Mouse (Mus musculus): ENCODE measurements around the gene Ccdc107. TPM values are rescaled to one million over a fixed set of nuclear protein-coding genes. Genes with fewer than 3 reads are reported as not detected.

Gene Ccdc107
- total and polyA plus RNA-seq, 3 experiments, result 29.8 to 67.9 (median 33.8) TPM

DNA sequence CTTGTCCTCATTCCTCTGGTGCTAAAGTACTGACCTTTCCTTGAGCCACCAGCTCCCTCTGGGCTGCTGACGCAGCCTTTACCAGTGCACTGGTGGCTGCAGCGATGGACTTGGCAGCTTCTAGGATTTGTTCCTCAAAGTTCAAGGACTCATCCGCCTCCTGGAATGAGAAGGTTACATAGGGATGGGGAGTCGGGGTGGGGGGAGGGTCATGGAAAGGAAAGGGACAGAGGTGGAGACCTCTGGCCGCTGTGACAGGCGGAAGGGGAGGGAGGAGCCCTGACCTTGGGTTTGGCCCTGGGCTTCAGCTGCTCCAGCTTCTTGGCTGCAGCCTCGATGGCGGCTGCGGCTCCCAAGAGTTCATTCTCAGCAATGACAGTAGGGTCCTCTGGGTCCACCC, 40.6 kb downstream of the Ccdc107 start:
- H3K4me3 ChIP-seq, result no peak overlapping the region
- H3K79me2 ChIP-seq (replicated peaks; ENCODE audit: control insufficient read depth, insufficient read depth, low read length), result no peaks in the 10 kb centered on the region
- 61% methylated on average over 9 of the region's 9 CpGs for WGBS
- H3K27ac ChIP-seq, result no peak overlapping the region
- H3K27me3 ChIP-seq (ENCODE audit: control insufficient read depth, insufficient read depth, low read length), result no peaks in the 10 kb centered on the region
- no peak for DNase-seq
- no peak for TF ChIP-seq CTCF (IDR thresholded peaks at IDR 0.05)
- no peak for TF ChIP-seq POLR2A (IDR thresholded peaks at IDR 0.05; ENCODE audit: insufficient read depth, low read depth, low read length)
- TF ChIP-seq EP300 (IDR thresholded peaks at IDR 0.05; ENCODE audit: insufficient read depth, low read depth, low read length), result no peak
- H3K36me3 ChIP-seq (ENCODE audit: control insufficient read depth, insufficient read depth, low read length), result no peaks in the 10 kb centered on the region
- H3K4me1 ChIP-seq (ENCODE audit: control insufficient read depth, insufficient read depth, low read length), result peaks cover 3% of the 10 kb centered on the region; the same call in 1 of the 2 replicates
- intact Hi-C loops (cut with DNase I), result loop anchor here (5.0 kb wide), 1 partner anchor 39 kb away; no protein-coding TSS in a partner anchor
- H3K9ac ChIP-seq (ENCODE audit: low read depth, low read length), result no peak overlapping the region

DNA sequence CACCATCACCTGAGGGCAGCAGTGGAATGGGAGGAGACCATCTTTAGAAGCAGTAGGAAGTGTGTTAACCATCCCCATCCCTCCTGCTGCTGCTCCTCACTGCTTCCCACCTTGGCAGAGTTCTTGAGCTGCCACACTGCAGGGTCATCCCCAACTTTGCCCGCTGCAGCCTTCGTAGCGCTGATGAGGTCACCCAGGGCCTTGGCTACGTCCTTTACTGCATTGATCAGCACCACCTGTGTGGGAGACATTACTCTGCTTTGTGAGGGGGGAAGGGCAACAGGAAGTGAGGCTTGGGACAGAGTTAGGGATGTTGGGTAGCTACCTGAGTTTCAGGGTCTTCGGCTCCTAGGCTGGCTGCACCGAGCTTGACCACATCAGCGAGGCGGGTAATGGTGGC, 42.9 kb downstream of the Ccdc107 start:
- 92% methylated on average over 8 of the region's 8 CpGs for WGBS
- no peaks in the 10 kb centered on the region for H3K36me3 ChIP-seq (ENCODE audit: control insufficient read depth, insufficient read depth, low read length)
- no peak for DNase-seq

DNA sequence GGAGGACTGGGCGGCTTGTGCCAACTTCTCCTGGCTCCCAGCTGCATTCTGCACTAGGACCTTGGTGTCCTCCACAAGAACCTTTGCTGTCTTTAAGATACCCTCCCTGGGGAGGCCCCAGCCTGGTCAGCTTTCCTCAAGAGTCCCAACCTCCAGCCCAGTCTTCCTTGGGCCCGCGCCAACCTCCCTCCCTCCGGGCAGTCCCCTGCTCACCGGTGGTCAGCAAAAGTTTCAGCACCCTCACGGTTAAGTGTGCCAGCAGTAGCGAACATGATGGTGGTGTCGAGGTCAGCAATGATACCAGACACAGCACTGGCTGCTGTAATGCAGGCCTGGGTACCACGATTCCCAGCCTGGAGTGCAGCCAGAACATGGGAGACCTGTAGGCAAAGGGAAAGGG, 43.3 kb downstream of the Ccdc107 start:
- Histone ChIP-seq H3K27me3 (ENCODE audit: control insufficient read depth, insufficient read depth, low read length) (no peaks in the 10 kb centered on the region), H3K4me1 (ENCODE audit: control insufficient read depth, insufficient read depth, low read length) (no peaks in the 10 kb centered on the region), H3K36me3 (ENCODE audit: control insufficient read depth, insufficient read depth, low read length) (no peaks in the 10 kb centered on the region), H3K27ac (no peak overlapping the region), H3K4me3 (no peak overlapping the region), H3K9ac (ENCODE audit: low read depth, low read length) (no peak overlapping the region), H3K79me2 (replicated peaks; ENCODE audit: control insufficient read depth, insufficient read depth, low read length) (no peaks in the 10 kb centered on the region)
- WGBS, result 80% methylated on average over 9 of the region's 9 CpGs
- no peak for TF ChIP-seq POLR2A (IDR thresholded peaks at IDR 0.05; ENCODE audit: insufficient read depth, low read depth, low read length)
- no peak for TF ChIP-seq EP300 (IDR thresholded peaks at IDR 0.05; ENCODE audit: insufficient read depth, low read depth, low read length)
- no peak for TF ChIP-seq CTCF (IDR thresholded peaks at IDR 0.05)
- DNase-seq, result no peak
- intact Hi-C loops (cut with DNase I), result no loop called here

More for the DNA sequence above, 42.9 kb downstream of the Ccdc107 start:
- Histone ChIP-seq H3K9ac (ENCODE audit: low read depth, low read length) (no peak overlapping the region), H3K79me2 (replicated peaks; ENCODE audit: control insufficient read depth, insufficient read depth, low read length) (no peaks in the 10 kb centered on the region), H3K4me3 (no peak overlapping the region), H3K27me3 (ENCODE audit: control insufficient read depth, insufficient read depth, low read length) (no peaks in the 10 kb centered on the region), H3K27ac (no peak overlapping the region), H3K4me1 (ENCODE audit: control insufficient read depth, insufficient read depth, low read length) (no peaks in the 10 kb centered on the region)
- intact Hi-C loops (cut with DNase I), result no loop called here
- no peak for TF ChIP-seq CTCF (IDR thresholded peaks at IDR 0.05)
- no peak for TF ChIP-seq POLR2A (IDR thresholded peaks at IDR 0.05; ENCODE audit: insufficient read depth, low read depth, low read length)
- no peak for TF ChIP-seq EP300 (IDR thresholded peaks at IDR 0.05; ENCODE audit: insufficient read depth, low read depth, low read length)

DNA sequence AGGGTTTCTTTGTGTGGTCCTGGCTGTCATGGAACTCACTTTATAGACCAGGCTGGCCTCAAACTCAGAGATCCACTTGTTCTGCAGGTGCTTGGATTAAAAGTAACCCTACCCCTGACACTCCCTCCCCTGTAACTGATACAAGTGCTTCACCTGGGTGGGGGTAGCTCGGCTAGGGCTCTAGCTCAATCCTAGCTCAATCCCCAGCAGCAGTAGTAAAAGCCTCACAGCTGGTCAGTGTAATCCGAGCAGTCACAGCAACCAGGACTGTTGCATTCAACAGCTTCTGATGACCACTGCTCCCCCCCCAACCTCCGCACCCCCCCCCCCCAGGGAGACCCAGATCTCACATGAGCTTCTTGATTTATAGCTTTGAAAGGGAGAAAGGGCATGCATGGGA, 49.3 kb downstream of the Ccdc107 start:
- intact Hi-C loops (cut with DNase I), result no loop called here
- TF ChIP-seq CTCF (IDR thresholded peaks at IDR 0.05) (no peak), POLR2A (IDR thresholded peaks at IDR 0.05; ENCODE audit: insufficient read depth, low read depth, low read length) (no peak), EP300 (IDR thresholded peaks at IDR 0.05; ENCODE audit: insufficient read depth, low read depth, low read length) (no peak)
- Histone ChIP-seq H3K9ac (ENCODE audit: low read depth, low read length) (no peak overlapping the region), H3K27ac (no peak overlapping the region), H3K4me3 (no peak overlapping the region), H3K27me3 (ENCODE audit: control insufficient read depth, insufficient read depth, low read length) (no peaks in the 10 kb centered on the region), H3K79me2 (replicated peaks; ENCODE audit: control insufficient read depth, insufficient read depth, low read length) (no peaks in the 10 kb centered on the region), H3K36me3 (ENCODE audit: control insufficient read depth, insufficient read depth, low read length) (no peaks in the 10 kb centered on the region), H3K4me1 (ENCODE audit: control insufficient read depth, insufficient read depth, low read length) (no peaks in the 10 kb centered on the region)
- DNase-seq, result no peak
- WGBS, result 84% methylated on average over 3 of the region's 3 CpGs

Other genes starting within 250 kb of the Ccdc107 start
- under 1 TPM in 1 of 2 experiments, not detected in 1; 0.08 TPM for gene Atp8b5, start 225.7 kb upstream of the Ccdc107 start, total RNA-seq (2021)
- 0.14 and 0.15 TPM in 2 replicates for gene Atp8b5, start 225.7 kb upstream of the Ccdc107 start, polyA plus RNA-seq (2012; rRNA removed)
- gene Rusc2, start 110.9 kb upstream of the Ccdc107 start, total RNA-seq (2021), result 10 to 100 TPM; 43.5 to 45.3 TPM
- 27.2 and 27.5 TPM in 2 replicates for gene Rusc2, start 110.9 kb upstream of the Ccdc107 start, polyA plus RNA-seq (2012; rRNA removed)
- gene Fam166b, start 63.8 kb upstream of the Ccdc107 start, total RNA-seq (2021), result not detected
- 1.4 TPM in 1 of 2 replicates, not detected in the other for gene Fam166b, start 63.8 kb upstream of the Ccdc107 start, polyA plus RNA-seq (2012; rRNA removed)
- gene Tesk1, start 51.0 kb upstream of the Ccdc107 start, total RNA-seq (2021), result 10 to 100 TPM; 36.6 to 37.5 TPM
- 51.5 and 52.6 TPM in 2 replicates for gene Tesk1, start 51.0 kb upstream of the Ccdc107 start, polyA plus RNA-seq (2012; rRNA removed)
- gene Cd72, start 38.3 kb upstream of the Ccdc107 start, total RNA-seq (2021), result 1 to 10 TPM in 1 of 2 experiments, under 1 TPM in 1; 0.97 to 1.0 TPM
- gene Cd72, start 38.3 kb upstream of the Ccdc107 start, polyA plus RNA-seq (2012; rRNA removed), result 1.8 and 4.8 TPM in 2 replicates
- gene Sit1, start 9.2 kb upstream of the Ccdc107 start, total RNA-seq (2021), result under 1 TPM in 1 of 2 experiments, not detected in 1; 0.31 TPM
- gene Sit1, start 9.2 kb upstream of the Ccdc107 start, polyA plus RNA-seq (2012; rRNA removed), result not detected in 2 replicates
- gene Arhgef39, start 6.8 kb downstream of the Ccdc107 start, total RNA-seq (2021), result under 1 TPM; 0.30 to 0.31 TPM
- gene Arhgef39, start 6.8 kb downstream of the Ccdc107 start, polyA plus RNA-seq (2012; rRNA removed), result 1.6 and 1.7 TPM in 2 replicates
- gene Car9, start 14.1 kb downstream of the Ccdc107 start, total RNA-seq (2021), result under 1 TPM; 0.11 to 0.34 TPM
- gene Car9, start 14.1 kb downstream of the Ccdc107 start, polyA plus RNA-seq (2012; rRNA removed), result 0.32 and 0.55 TPM in 2 replicates
- gene Tpm2, start 30.9 kb downstream of the Ccdc107 start, total RNA-seq (2021), result 10 to 100 TPM; 35.4 to 41.2 TPM
- 41.8 and 44.9 TPM in 2 replicates for gene Tpm2, start 30.9 kb downstream of the Ccdc107 start, polyA plus RNA-seq (2012; rRNA removed)
- 10 to 100 TPM; 44.0 to 46.5 TPM for gene Creb3, start 69.4 kb downstream of the Ccdc107 start, total RNA-seq (2021)
- 29.8 and 36.8 TPM in 2 replicates for gene Creb3, start 69.4 kb downstream of the Ccdc107 start, polyA plus RNA-seq (2012; rRNA removed)
- 100 to 1,000 TPM; 105 to 109 TPM for gene Tln1, start 69.8 kb downstream of the Ccdc107 start, total RNA-seq (2021)
- gene Tln1, start 69.8 kb downstream of the Ccdc107 start, polyA plus RNA-seq (2012; rRNA removed), result 53.1 and 67.0 TPM in 2 replicates
- gene Rgp1, start 85.8 kb downstream of the Ccdc107 start, total RNA-seq (2021), result 10 to 100 TPM; 29.4 to 31.7 TPM
- gene Rgp1, start 85.8 kb downstream of the Ccdc107 start, polyA plus RNA-seq (2012; rRNA removed), result 38.1 and 47.5 TPM in 2 replicates
- gene Gba2, start 86.0 kb downstream of the Ccdc107 start, total RNA-seq (2021), result 10 to 100 TPM; 11.5 to 13.2 TPM
- 18.2 and 27.4 TPM in 2 replicates for gene Gba2, start 86.0 kb downstream of the Ccdc107 start, polyA plus RNA-seq (2012; rRNA removed)
- under 1 TPM; 0.52 to 0.57 TPM for gene Msmp, start 91.6 kb downstream of the Ccdc107 start, total RNA-seq (2021)
- 0.62 and 0.67 TPM in 2 replicates for gene Msmp, start 91.6 kb downstream of the Ccdc107 start, polyA plus RNA-seq (2012; rRNA removed)
- gene Npr2, start 139.0 kb downstream of the Ccdc107 start, total RNA-seq (2021), result 10 to 100 TPM; 35.9 to 43.4 TPM
- 57.0 and 63.0 TPM in 2 replicates for gene Npr2, start 139.0 kb downstream of the Ccdc107 start, polyA plus RNA-seq (2012; rRNA removed)
- gene Spag8, start 160.7 kb downstream of the Ccdc107 start, total RNA-seq (2021), result under 1 TPM in 1 of 2 experiments, not detected in 1; 0.29 TPM
- 0.44 and 2.0 TPM in 2 replicates for gene Spag8, start 160.7 kb downstream of the Ccdc107 start, polyA plus RNA-seq (2012; rRNA removed)
- gene Hint2, start 163.6 kb downstream of the Ccdc107 start, total RNA-seq (2021), result 100 to 1,000 TPM; 143 to 155 TPM
- gene Hint2, start 163.6 kb downstream of the Ccdc107 start, polyA plus RNA-seq (2012; rRNA removed), result 165 and 201 TPM in 2 replicates
- gene Tmem8b, start 176.1 kb downstream of the Ccdc107 start, total RNA-seq (2021), result 10 to 100 TPM; 17.9 to 18.2 TPM
- gene Tmem8b, start 176.1 kb downstream of the Ccdc107 start, polyA plus RNA-seq (2012; rRNA removed), result 21.1 and 22.2 TPM in 2 replicates
- gene Fam221b, start 176.2 kb downstream of the Ccdc107 start, total RNA-seq (2021), result under 1 TPM; 0.16 to 0.43 TPM
- 0.18 and 0.35 TPM in 2 replicates for gene Fam221b, start 176.2 kb downstream of the Ccdc107 start, polyA plus RNA-seq (2012; rRNA removed)
- not detected for gene Olfr70, start 207.9 kb downstream of the Ccdc107 start, total RNA-seq (2021)
- gene Olfr70, start 207.9 kb downstream of the Ccdc107 start, polyA plus RNA-seq (2012; rRNA removed), result not detected in 2 replicates
- not detected for gene Olfr71, start 217.4 kb downstream of the Ccdc107 start, total RNA-seq (2021)
- not detected in 2 replicates for gene Olfr71, start 217.4 kb downstream of the Ccdc107 start, polyA plus RNA-seq (2012; rRNA removed)
- gene Hrct1, start 234.3 kb downstream of the Ccdc107 start, total RNA-seq (2021), result 1 to 10 TPM; 4.0 to 4.7 TPM
- 8.8 and 10.7 TPM in 2 replicates for gene Hrct1, start 234.3 kb downstream of the Ccdc107 start, polyA plus RNA-seq (2012; rRNA removed)
- gene Spaar, start 237.1 kb downstream of the Ccdc107 start, total RNA-seq (2021), result 1 to 10 TPM; 4.4 to 4.8 TPM
- 5.2 and 7.8 TPM in 2 replicates for gene Spaar, start 237.1 kb downstream of the Ccdc107 start, polyA plus RNA-seq (2012; rRNA removed)